8 mouse cellular contexts compared by ENCODE assay signal in the genomic region with DNA sequence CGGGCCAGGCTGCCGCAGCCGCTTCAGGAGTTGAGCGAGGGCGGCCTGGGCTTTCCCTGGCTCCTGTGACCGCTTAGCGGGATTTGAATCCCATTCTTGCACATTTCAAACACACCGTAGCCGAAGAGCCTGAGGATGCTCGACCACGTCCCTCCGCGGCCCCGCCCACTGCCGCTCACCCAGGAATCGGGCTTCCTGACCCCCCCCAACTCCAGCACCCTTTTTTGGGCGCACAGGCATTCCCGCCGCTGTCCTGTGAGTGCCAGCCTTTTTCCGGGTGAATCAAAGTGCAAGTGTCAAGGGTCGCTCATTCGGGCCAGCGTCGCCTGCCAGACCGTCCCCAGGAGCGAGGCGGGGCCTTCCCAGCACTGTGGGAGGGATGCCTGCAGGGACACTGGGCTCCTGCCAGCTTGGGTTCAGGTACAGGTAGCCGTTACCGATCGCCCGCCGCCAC. TPM values are rescaled to one million over a fixed set of nuclear protein-coding genes. Genes with fewer than 3 reads are reported as not detected.
A peak's percentile ranks its signal among the peaks of the same experiment; 100 is the strongest.
DNase-seq lines count a peak whose midpoint lies in the region; ATAC-seq and TF ChIP-seq lines count a peak whose summit lies in the region.

No protein-coding gene starts in this region.

- H3K9ac ChIP-seq in forebrain, embryonic 14.5 days (ENCODE audit: low read length) = peak overlapping the region; percentile 95
- H3K9ac ChIP-seq in liver, embryonic 15.5 days = peak overlapping the region; percentile 90
- H3K9ac ChIP-seq in neural tube, embryonic 13.5 days = peak overlapping the region; percentile 92

- peak overlapping the region; percentile 88 for H3K4me2 ChIP-seq in forebrain, embryonic 14.5 days (ENCODE audit: low read length)
- peak overlapping the region; percentile 94 for H3K4me2 ChIP-seq in liver, embryonic 15.5 days
- peak overlapping the region; percentile 95 for H3K4me2 ChIP-seq in neural tube, embryonic 13.5 days

- WGBS in forebrain, embryonic 14.5 days = under 1% methylated on average over 32 of the region's 32 CpGs
- 1% methylated on average over 32 of the region's 32 CpGs for WGBS in liver, embryonic 15.5 days (ENCODE audit: insufficient replicate concordance)
- WGBS in neural tube, embryonic 13.5 days = 1% methylated on average over 32 of the region's 32 CpGs

- H3K4me1 ChIP-seq in forebrain, embryonic 14.5 days (ENCODE audit: control insufficient read depth, insufficient read depth, low read length) = peaks cover 18% of the 10 kb centered on the region
- H3K4me1 ChIP-seq in liver, embryonic 15.5 days (replicated peaks) = peaks cover 47% of the 10 kb centered on the region
- peaks cover 40% of the 10 kb centered on the region for H3K4me1 ChIP-seq in neural tube, embryonic 13.5 days (replicated peaks)

- peaks cover 30% of the 10 kb centered on the region for H3K36me3 ChIP-seq in forebrain, embryonic 14.5 days (ENCODE audit: control insufficient read depth, insufficient read depth, low read length)
- H3K36me3 ChIP-seq in liver, embryonic 15.5 days (replicated peaks) = peaks cover 26% of the 10 kb centered on the region
- peaks cover 27% of the 10 kb centered on the region for H3K36me3 ChIP-seq in neural tube, embryonic 13.5 days

- no peaks in the 10 kb centered on the region for H3K27me3 ChIP-seq in forebrain, embryonic 14.5 days (replicated peaks; ENCODE audit: control insufficient read depth, insufficient read depth, low read length)
- H3K27me3 ChIP-seq in liver, embryonic 15.5 days = no peaks in the 10 kb centered on the region
- H3K27me3 ChIP-seq in neural tube, embryonic 13.5 days = no peaks in the 10 kb centered on the region

- peak overlapping the region; percentile 98 for H3K27ac ChIP-seq in layer of hippocampus, adult 2 months
- H3K27ac ChIP-seq in forebrain, embryonic 14.5 days (ENCODE audit: low read depth, low read length) = peak overlapping the region; percentile 85
- peak overlapping the region; percentile 87 for H3K27ac ChIP-seq in liver, embryonic 15.5 days (replicated peaks)
- H3K27ac ChIP-seq in neural tube, embryonic 13.5 days (replicated peaks) = peak overlapping the region; percentile 90

- TF ChIP-seq CTCF in layer of hippocampus, adult 2 months (conservative IDR thresholded peaks at IDR 0.05) = no peak

- peak; percentile 29 for ATAC-seq in forebrain, embryonic 14.5 days
- peak; percentile 42 for ATAC-seq in liver, embryonic 15.5 days (ENCODE audit: insufficient read depth)
- peak; percentile 38 for ATAC-seq in neural tube, embryonic 13.5 days (ENCODE audit: low read depth)
- ATAC-seq in activated CD4-positive, CD25-positive, alpha-beta regulatory T cell, adult 4 months = no peak

- peak overlapping the region; percentile 84 for H3K4me3 ChIP-seq in layer of hippocampus, adult 2 months
- H3K4me3 ChIP-seq in forebrain, embryonic 14.5 days (ENCODE audit: low read depth, low read length) = peak overlapping the region; percentile 99
- H3K4me3 ChIP-seq in liver, embryonic 15.5 days (replicated peaks) = peak overlapping the region; percentile 95
- peak overlapping the region; percentile 93 for H3K4me3 ChIP-seq in neural tube, embryonic 13.5 days

- DNase-seq in layer of hippocampus, adult 2 months (ENCODE audit: low spot score in 2 of 2) = no peak
- DNase-seq in layer of hippocampus, adult 18-20 months (ENCODE audit: low spot score in 2 of 2) = no peak
- peak; percentile 42 for DNase-seq in c-Kit-negative CD71-positive TER-119-positive erythroid progenitor cells, embryonic 14.5 days (ENCODE audit: low read depth, low spot score)
- DNase-seq in forebrain, embryonic 14.5 days (ENCODE audit: low spot score) = peak; percentile 42
- peak; percentile 71 for DNase-seq in induced T-regulatory cell, adult 2 months (ENCODE audit: low read depth)

- no peaks in the 10 kb centered on the region for H3K9me3 ChIP-seq in forebrain, embryonic 14.5 days (replicated peaks; ENCODE audit: control insufficient read depth, low read length)
- no peaks in the 10 kb centered on the region for H3K9me3 ChIP-seq in liver, embryonic 15.5 days (replicated peaks)
- no peaks in the 10 kb centered on the region for H3K9me3 ChIP-seq in neural tube, embryonic 13.5 days

RNA-seq across cellular contexts. Expression of a gene that starts 11.2 kb away (rescaled TPM):
- 10 to 100 TPM; 80.9 to 82.4 TPM for total RNA-seq in layer of hippocampus, adult 2 months (2021)
- 10 to 100 TPM; 81.6 to 89.6 TPM for total RNA-seq in layer of hippocampus, adult 18-20 months (2021)
- polyA plus RNA-seq in forebrain, embryonic 14.5 days (2014; fragmentation: Nextera tagmentation; extraction: Ambion mirVana) = 22.1 and 32.1 TPM in 2 replicates
- polyA plus RNA-seq in liver, embryonic 15.5 days (2015; fragmentation: Nextera tagmentation; extraction: Ambion mirVana) = 8.1 and 8.3 TPM in 2 replicates
- polyA plus RNA-seq in neural tube, embryonic 13.5 days (2015; fragmentation: Nextera tagmentation; extraction: Ambion mirVana) = 24.1 and 26.9 TPM in 2 replicates
- 10 to 100 TPM in 1 of 2 experiments, 1 to 10 TPM in 1; 7.4 to 11.7 TPM for polyA plus RNA-seq in activated CD4-positive, CD25-positive, alpha-beta regulatory T cell, adult 4 months (2017; shearing (Covaris generic))

RNA-seq across cellular contexts. Expression of a gene that starts 11.5 kb away (rescaled TPM):
- total RNA-seq in layer of hippocampus, adult 2 months (2021) = 10 to 100 TPM; 50.9 to 51.6 TPM
- 10 to 100 TPM; 51.4 to 54.6 TPM for total RNA-seq in layer of hippocampus, adult 18-20 months (2021)
- polyA plus RNA-seq in forebrain, embryonic 14.5 days (2014; fragmentation: Nextera tagmentation; extraction: Ambion mirVana) = 150 and 151 TPM in 2 replicates
- 35.3 and 38.2 TPM in 2 replicates for polyA plus RNA-seq in liver, embryonic 15.5 days (2015; fragmentation: Nextera tagmentation; extraction: Ambion mirVana)
- polyA plus RNA-seq in neural tube, embryonic 13.5 days (2015; fragmentation: Nextera tagmentation; extraction: Ambion mirVana) = 128 TPM in 2 replicates
- polyA plus RNA-seq in activated CD4-positive, CD25-positive, alpha-beta regulatory T cell, adult 4 months (2017; shearing (Covaris generic)) = 100 to 1,000 TPM; 168 to 181 TPM

RNA-seq across cellular contexts. Expression of a gene that starts 34.1 kb away (rescaled TPM):
- under 1 TPM; 0.64 to 0.82 TPM for total RNA-seq in layer of hippocampus, adult 2 months (2021)
- under 1 TPM; 0.32 to 0.53 TPM for total RNA-seq in layer of hippocampus, adult 18-20 months (2021)
- polyA plus RNA-seq in forebrain, embryonic 14.5 days (2014; fragmentation: Nextera tagmentation; extraction: Ambion mirVana) = 3.0 and 5.0 TPM in 2 replicates
- polyA plus RNA-seq in liver, embryonic 15.5 days (2015; fragmentation: Nextera tagmentation; extraction: Ambion mirVana) = 1.6 and 1.9 TPM in 2 replicates
- polyA plus RNA-seq in neural tube, embryonic 13.5 days (2015; fragmentation: Nextera tagmentation; extraction: Ambion mirVana) = 9.8 and 13.0 TPM in 2 replicates
- not detected for polyA plus RNA-seq in activated CD4-positive, CD25-positive, alpha-beta regulatory T cell, adult 4 months (2017; shearing (Covaris generic))

Comparison
In these comparisons a context has a peak if more than half of its experiments do, and no peak if none do; other contexts are left out.
1. DNase-seq: peak in c-Kit-negative CD71-positive TER-119-positive erythroid progenitor cells, embryonic 14.5 days (single experiment), forebrain, embryonic 14.5 days (single experiment) and induced T-regulatory cell, adult 2 months (single experiment); none in layer of hippocampus, adult 2 months (0 of 2) and layer of hippocampus, adult 18-20 months (0 of 2).
2. Peak in every context shown above with its lines, with median percentiles within 50 percentile points of each other: H3K27ac ChIP-seq, H3K4me3 ChIP-seq, H3K4me2 ChIP-seq and H3K9ac ChIP-seq.